Mouse (Mus musculus) thymus, postnatal 25 days (tissue): ENCODE results near the gene Scn10a.

Experiments used
- DNase-seq: peaks from one replicate; pipeline ENCODE4 v3.0.0; 2022

Gene Scn10a

DNA sequence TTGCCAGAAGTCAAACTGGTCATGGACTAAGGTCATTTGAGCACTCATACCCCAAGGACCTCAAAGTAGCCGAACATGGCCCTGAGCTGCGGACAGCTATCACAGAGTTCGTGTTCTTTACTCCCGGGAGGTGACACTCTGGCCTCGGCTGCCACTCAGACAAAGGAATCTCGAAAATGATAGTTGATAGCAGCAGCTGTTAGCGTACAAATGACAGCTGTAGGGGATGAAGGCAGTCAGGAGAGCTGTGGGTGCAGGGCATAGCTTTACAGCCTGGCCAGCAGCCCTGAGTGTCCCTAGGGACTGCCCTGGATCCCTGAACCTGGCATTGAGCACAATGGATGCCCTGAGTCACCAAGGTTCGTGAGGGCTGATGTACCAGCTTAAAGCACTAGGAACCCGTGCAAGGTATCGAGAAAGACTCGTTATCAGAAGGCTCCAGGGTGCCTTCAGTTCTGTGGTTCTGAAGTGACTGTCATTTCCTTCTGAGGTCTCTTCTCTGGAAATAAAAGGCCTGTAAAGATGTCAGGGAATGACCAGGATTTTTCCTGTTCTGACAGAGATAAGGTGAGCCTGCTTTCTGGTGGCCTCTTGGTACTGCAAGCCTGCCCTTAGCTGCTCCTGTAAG is 84.8 kb downstream of the Scn10a start:
- DNase-seq: no peak

DNA sequence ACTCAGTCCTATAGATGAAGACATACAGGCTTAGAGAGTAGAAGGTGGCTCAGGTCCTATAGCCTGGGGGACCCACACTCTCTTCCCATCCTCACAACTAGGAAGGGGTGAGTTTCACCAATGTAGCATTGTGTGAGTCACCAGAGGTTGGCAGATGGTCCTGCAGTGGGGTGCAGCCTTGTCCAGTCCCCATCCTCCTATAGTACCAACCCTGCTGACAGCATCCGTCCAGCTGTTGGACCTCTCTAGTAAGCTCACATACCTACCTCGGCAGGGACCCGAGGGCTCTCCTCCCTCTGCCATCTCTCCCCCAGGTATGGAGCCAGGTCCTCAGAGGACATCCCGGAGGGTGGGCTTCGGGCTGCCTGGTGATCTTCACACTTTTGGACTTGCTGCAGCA is 85.6 kb downstream of the Scn10a start:
- DNase-seq: no peak

DNA sequence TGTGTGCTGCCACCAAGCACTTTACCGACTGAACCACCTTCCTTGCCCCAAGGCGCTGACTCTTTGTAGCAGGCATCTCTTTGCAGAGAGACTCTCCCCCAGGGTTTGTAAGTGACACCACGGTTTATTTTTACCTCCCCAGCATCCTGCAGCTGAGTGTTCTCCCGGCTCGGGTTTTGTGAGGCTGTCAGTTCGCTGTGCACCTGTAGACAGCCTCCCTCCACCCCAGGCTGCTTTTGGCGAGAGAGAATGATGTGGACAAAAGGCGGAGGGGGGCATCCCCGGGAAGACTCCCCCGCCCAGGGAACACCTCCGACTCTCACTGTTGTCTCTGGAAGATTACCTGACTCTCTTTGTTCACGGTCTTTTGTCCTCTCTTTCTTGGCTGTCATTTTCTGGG is 86.3 kb downstream of the Scn10a start:
- DNase-seq: no peak

DNA sequence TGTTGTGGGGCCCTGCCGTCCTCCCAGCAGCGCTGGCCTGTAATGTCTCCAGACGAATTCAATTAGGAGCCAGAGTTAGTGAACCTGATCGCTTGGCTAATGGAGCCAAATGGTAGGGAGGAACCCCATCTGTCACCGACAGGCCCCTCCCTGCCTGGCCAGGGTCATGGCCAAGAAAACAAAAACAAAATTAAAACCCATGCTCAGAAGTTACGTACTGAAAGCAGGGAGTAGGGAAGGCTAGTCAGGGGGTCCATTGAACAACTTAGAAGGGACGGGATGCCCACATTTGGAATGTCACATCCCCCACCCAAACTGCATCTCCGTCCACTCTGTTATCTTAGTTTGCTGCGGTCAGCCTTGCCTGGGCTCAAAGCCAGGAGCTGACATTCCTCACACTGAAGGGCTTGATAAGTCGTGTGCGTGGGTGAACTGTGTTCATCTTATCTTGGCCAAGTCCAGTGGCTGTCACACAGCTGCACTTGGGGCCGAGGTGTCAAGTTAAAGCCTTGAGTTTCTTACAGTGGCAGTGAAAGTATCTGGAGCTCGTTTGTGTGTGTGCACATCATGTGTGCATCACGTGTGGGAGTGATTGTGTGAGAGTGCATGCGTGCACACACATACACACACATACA is 87.1 kb downstream of the Scn10a start:
- DNase-seq: no peak

DNA sequence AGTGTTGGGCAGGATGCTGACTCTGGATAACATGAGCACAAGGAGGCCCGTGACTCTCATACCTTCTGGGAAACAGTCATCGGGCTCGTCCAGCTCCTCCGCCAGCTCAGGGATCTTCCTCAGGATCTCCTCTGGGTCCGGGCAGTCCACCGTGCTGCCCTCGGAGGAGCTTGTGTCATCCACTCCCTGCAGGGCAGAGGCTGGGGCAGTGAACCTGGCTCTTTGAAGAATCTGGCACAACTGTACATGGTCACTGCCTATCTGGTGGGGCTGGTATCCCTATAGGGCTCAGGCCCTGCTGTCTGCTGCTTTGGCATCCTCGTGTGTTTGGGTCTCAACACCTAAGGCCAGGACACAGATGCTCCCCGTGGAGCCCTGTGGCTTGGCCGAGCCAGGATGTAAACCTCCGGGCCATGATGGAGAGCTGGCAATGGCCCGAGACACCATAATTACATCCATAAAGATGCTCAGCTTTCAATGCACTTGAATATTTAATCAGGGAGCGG is 87.7 kb downstream of the Scn10a start:
- no peak for DNase-seq

DNA sequence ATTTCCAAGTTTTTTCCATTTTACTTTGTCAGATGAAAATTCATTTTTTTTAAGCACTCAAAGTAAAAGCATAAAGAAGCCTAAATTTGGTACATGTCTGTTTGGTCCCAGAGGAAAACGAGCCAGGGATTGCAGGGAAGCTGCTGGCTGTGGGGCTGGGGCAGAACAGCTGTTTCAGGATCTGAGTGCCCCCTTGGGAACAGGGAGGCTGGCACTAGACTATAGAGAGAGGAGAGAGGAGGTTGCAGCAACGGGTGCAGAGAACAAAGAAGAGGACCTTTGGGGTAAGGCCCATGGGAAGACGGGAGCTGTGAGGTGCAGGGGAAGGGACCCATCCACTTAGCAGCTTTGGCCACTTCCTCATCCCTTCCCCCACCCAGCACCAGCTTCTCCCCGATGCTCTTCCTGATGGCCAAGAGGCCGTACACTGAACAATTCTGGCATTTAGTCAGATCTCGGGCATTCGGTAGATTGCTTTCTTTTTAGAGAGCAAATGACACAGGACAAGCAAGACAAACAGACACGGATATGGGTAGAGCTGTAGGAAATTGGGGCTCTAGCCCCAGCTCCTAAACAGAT is 90.3 kb downstream of the Scn10a start:
- DNase-seq: no peak

DNA sequence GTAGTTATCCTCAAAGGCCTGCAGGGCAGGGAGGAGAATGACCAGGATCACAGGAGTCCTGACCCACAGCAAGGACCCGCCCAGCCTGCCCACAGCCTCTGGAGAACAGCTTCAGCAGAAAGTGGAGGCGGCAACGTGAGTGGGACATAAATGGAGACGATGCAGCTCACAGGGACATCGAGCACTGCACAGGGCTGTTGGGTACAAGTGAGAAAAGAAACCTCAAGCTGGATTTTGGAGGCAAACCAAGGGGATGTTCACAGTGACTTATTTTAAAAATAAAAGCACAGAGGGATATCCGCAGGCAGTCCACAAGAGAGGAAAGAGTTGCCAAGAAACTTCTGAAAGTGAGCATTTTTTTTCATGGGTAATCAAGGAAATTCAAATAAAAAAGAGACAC is 91.9 kb downstream of the Scn10a start:
- DNase-seq: no peak

DNA sequence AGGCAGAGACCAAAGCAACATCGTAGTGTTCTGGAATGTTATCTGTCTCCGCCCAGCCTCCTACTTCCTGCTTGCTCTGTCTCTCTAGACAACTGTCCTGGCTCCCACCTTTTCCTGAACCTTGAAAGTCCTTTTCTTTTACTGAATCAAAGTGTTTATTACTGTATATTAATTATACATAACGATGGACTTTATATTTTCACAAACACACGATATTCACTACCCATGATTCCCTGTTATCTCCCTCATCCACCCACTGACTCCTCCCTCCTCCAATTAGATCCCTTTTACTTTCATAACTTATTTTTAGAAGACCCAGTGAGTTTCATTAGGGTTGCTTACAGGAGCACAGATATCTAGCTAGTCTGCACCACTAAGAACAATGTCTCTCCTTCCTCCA is 95.0 kb downstream of the Scn10a start:
- DNase-seq: no peak

DNA sequence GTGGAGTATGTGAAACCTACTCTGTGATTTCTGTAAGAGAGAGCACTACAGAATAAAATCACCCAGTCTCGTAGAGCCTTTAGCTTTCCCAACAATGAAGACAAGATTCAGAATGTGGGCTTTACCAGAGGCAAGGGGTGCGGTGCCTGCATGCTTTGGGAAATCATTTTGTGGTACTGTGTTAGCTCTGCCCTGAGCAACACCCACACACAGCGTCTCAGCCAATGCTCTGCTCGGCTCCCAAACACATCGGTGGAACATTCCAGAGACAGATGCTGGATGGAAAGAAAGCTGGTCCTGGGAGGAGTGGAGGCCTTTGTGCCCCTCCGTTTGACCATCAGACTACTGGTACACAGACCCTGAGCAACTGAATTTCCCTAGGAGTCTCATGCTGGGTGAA is 104.3 kb downstream of the Scn10a start:
- no peak for DNase-seq

DNA sequence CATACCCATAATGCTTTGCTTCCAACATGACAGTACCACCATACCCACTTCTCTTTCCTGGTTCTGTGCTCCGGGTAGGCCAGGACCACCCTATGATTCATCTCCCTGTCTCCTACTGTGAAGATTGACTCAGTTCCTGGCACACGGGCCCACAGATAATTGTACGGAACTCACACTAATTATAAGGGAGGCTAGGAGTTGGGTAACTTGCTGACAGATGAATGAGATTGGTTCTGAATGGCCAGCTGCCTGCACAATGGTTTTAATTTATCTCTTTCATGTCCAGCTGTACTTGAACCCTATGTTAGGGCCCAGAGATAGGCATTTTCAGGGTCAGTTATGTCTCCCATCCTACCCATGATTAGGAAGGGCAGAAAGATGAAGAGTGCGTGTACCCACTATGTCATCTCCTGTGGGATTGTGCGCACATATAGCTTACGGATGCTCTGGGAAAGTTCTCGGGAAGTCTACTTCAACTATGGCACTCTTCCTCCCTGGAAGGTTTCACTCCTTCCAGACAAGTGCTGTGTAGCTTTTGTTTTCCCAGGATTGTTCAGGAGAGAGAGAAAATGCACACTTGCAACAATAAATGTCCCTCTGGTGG is 108.5 kb downstream of the Scn10a start:
- no peak for DNase-seq

DNA sequence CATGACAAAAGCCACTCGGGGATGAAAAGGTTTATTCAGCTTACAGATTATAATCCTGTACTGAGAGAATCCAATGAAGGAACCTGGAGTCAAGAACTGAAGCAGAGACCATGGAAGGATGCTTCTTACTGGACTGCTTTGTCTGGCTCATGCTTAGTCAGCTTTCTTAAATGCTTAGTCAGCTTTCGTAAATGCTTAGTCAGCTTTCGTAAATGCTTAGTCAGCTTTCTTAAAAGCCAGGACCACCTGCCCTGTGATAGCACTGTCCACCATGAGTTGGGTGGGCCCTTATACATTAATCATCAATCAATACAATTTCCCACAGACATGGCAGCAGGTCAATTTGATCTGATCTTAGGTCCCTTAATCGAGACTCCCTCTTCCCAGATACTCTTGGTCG is 112.2 kb downstream of the Scn10a start:
- no peak for DNase-seq

DNA sequence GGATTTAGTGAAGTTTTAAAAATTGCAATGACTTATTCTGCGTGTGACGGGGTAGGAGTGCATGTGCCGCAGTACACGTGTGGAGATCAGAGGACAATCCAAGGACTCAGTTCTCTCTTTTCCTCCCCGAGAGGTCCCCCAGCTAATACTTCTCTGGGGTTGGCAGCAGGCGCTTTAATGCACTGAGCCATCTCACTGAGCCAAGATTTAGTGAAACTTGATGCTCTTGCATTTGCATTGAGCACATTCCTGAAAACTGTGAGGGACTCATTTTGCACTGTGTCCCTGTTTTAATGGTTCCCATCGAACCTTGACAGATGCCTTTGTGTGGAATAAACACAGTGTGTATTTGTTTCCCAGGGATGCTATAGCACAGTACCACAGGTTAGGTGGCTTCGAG is 114.5 kb downstream of the Scn10a start:
- no peak for DNase-seq

DNA sequence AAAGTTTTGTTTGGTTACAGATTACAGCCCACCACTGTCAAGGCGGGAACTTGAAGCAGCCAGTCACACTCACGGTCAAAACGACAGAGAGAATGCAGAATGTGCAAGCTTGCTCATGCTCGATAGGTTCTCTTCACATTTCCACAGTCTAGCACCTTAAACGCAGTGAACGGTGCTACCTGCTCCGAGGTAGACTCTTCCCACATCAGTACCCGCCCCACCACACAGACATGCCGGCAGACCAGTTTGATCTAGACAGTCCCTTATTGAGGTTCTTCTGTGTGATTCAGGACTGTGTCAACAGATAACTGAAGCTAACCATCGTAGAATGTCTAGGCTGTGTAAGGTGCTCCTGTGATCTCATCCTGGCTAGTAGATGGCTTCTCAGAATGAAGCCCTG is 120.6 kb downstream of the Scn10a start:
- DNase-seq: no peak

DNA sequence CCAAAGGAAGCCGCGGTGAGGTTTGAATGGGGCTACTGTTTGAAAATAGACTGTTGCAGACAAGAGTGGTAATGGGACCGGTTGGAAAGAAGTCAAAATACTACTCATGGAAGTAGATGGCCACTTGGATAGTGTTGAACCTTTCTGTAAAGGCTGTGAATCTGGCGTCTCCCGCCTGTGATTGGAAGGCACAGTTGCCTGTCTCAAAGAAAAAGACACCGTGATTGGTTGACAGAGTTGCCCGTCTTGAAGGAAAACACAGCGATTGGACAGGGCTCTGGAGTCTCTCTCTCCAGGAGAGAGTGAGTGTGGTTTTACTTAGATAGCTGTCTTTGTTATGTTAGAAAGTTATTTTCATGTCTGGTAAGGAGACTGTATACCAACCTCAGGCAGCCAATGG is 121.8 kb downstream of the Scn10a start:
- DNase-seq: no peak

DNA sequence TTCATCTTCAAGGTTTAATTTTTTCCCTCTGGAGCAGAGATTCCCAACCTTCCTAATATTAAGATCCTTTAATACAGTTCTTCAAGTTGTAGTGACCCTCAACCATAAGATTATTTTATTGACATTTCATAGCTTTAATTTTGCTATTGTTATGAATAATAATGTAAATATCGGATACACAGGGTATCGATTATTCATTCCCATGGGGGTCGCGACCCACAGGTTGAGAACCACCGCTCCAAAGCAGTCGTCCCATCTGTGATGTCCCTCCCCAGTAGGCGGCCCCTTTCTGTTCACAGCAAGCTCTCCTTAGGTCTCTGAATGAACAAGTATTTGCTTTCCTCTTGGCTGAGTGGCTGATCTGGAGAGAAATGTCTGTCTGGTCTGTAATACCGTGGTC is 129.5 kb downstream of the Scn10a start:
- DNase-seq: no peak

DNA sequence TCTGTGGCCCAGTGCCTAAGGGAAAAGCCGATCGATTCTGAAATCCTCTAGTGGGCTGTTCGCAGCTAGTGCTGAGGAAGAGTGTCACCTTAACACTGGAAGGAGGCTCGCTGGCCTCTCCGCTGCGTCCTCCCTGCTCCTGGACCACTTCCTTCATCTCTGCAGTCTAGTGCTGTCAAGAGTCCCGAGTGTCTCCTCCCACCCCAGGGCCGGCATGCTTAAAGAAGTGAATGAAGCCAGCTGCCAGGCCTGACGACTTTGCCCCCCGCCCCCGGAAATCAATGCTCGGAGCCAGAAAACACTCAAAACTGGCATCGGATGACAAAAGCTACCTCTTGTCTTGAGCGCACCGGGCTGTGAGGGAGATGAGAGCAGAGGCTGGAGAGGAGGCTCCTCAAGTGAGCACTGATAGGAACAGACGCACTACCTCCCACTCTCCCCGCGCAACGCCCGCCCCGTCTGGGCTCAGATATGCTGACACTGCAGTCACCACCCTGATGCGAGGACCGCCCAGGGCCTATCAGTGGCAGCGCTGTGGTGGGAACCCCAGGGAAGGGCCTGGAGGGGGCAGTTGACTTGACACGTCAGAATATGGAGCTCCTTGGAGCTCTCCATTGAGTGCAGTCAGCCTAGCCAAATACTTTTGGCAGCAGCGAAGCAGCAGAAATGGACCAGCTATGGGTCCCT is 130.2 kb downstream of the Scn10a start:
- DNase-seq: no peak

DNA sequence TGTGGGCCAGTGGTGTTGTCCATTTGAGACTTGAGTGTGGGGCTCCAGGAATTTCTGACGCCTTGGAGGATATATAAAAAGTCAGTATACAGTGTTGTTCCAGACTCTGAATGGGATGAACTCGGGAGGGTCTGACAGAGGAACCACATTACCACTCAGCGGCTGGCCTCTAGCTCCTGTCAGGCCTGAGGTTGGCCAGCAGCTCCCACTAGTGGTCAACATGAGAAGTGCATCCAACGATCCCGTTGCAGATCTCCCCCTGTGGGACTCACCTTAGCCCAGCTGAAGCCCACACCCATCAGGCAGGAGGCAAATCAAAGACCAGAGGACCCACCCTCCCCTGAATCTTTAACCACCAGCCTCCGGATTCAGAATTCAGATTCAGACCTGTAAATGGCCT is 138.5 kb downstream of the Scn10a start:
- DNase-seq: peak; percentile 82

DNA sequence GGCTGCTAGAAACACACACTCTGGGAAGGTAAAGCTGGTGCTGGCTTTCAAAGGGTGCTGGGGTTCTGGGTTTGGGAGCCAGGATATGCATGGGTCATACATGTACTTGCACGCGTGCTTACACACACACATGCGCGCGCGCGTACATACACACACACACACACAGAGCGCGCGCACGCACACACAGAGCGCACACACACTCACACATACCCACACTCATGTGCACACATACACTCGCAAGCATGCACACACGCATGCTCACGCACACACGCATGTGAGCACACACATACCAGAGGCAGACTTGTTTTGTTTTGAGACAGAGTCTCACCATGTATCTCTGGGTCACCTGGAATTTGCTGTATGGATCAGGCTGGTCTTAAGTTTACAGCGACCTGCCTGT is 138.9 kb downstream of the Scn10a start:
- DNase-seq: no peak

DNA sequence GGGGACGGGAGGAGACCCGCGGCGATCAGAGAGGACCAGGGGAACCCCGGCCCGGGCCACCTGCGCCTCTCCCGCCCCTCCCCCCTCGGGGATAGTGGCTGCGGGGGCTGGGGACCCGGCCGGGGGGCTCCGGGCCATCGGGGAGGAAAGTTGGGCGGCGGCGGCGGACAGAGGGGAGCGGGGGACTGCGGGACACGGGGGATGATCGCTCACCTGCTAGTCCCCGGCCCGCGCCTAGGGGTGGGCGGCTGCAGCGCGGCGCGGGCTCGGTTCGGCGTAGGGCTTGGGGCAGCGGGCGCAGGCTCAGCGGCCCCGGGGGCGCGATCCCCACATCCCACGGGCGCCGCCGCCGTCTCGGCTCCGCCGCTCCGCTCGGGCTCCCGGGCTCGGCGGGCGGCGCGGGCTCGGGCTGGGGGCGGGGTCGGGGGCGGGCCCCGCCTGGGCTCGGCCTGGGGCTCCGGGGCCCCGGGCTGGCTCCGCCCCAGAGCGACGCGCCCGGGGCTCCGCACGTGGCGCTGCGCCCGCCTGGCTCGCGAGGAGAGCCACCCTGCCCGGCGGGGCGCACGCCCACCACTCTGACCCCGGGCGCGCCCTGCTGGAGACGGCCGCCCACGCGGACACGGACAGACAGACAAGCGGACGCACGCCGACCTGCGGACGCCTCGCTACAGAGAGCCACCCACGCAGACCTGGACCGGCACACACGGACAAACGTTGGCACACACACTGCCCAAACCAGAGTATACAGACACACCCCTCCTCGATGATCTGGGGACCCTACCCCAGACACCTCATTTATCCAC is 140.3 kb downstream of the Scn10a start, which contains the start of gene Scn5a:
Scn5a (minus strand) TSS at position 381 of the 803 bp plus-strand sequence.
- DNase-seq: peak; percentile 46

DNA sequence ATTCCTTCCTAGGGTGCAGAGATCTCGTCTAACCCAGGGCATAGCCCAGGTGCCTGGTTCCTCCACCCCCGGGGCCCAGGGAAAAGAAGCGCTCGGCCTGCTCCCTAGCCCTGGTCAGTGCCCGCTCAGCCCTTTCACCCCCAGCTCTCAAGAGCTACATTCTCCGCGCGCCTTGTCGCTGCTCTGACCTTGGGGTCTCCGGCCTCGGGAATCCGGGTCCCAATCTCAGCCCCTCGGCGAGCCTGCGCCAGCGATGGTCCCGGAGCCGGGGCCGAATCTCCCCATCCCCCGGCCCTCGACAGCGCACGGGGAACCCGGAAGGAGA is 140.8 kb downstream of the Scn10a start:
- DNase-seq: no peak

DNA sequence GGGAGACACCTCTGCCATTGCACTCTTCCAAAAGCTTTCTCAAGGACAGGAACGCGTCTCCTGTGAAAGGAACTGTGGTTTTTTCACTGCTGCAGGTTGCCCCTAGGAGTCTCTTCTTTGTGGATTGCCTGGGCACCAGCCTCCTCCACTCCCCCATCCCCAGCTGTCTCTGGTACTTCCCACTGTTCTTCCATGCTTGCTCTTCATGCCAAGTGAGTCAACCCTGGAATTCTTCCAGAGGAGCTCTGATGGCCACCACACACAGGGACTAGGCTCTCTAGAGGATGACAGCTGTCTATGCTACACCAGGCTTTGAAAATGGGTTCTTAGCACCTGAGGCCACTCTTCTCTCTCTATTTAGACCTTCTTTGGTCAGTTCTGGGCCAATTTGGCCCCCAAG is 142.1 kb downstream of the Scn10a start:
- no peak for DNase-seq

DNA sequence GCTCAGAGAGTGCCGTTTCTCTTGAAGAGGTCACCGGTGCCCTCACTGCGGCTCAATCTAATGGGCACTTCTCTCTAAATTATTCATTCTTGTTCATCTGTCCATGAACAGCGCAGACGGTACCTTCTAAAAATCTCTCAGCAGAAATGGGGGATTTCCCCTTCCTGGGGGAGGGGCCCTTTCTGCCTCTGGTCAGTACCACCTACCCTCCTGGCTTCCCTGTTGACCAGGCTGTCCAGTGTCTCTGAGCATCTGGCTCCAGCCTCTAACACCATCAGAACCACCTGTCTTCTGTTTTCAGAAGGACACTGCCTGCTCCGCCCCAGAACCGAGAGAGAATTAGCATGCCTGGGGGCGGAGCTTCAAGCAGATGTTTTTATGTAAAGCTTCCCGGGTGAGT is 143.4 kb downstream of the Scn10a start:
- no peak for DNase-seq

DNA sequence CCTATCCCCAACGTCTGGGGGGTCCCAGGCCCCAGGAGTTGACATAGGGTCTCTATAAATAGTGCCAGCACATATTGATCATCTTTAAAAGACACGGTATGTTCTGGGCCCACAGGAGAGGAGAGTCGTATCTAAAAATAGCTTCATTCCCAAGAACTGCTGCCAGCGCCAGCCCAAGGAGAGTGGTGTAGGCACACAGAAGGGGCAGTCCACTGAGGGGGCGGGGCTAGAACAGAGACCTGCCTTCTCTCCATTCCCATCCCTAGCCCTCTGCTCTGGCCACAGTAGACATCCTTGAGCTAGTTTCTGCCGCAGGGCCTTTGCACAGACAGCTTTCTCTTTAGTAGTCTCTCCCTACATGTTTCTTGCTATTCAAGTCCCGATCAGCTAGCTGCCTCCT is 144.8 kb downstream of the Scn10a start:
- no peak for DNase-seq
